Mouse (Mus musculus): ENCODE data around the gene Sp8. TPM values are rescaled to one million over a fixed set of nuclear protein-coding genes. Genes with fewer than 3 reads are reported as not detected.

Sp8 gene
- polyA plus RNA-seq, 1 experiment = not detected

DNA sequence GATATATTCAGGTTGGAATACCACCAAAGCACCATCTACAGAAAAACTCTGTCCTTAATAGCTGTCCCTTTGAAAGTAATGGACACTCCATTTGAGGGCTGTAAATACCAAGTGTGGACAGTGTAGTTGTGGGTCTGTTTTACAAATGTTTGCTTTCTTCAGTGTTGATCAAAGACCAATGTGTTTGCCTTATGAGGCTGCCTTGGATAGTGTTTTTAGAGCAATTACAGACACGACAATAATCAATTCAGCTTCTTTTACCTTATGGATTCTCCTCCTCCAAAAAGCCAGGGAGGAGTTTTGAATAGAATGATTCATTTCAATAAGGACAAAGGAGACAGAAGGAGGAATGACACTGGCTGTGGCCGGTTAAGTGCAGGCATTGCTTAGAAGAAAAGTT, 7.9 kb upstream of the Sp8 start:
- H3K36me3 ChIP-seq (ENCODE audit: control insufficient read depth, insufficient read depth, low read length) = no peaks in the 10 kb centered on the region
- 6% methylated on average over 2 of the region's 2 CpGs for WGBS
- TF ChIP-seq CTCF (IDR thresholded peaks at IDR 0.05; ENCODE audit: extremely low read depth, insufficient read length, insufficient replicate concordance, low read depth, low read length) (no peak), POLR2A (IDR thresholded peaks at IDR 0.05; ENCODE audit: low read depth, low read length) (no peak)
- H3K27ac ChIP-seq (ENCODE audit: insufficient read depth, low read depth, low read length) = no peak overlapping the region
- no peak overlapping the region for H3K4me3 ChIP-seq (ENCODE audit: low read depth, low read length)
- H3K27me3 ChIP-seq (ENCODE audit: control insufficient read depth, insufficient read depth, low read length) = peaks cover 54% of the 10 kb centered on the region
- H3K4me1 ChIP-seq (ENCODE audit: control insufficient read depth, insufficient read depth, insufficient read length, low read length) = peaks cover 2% of the 10 kb centered on the region; the same call in 1 of the 2 replicates

DNA sequence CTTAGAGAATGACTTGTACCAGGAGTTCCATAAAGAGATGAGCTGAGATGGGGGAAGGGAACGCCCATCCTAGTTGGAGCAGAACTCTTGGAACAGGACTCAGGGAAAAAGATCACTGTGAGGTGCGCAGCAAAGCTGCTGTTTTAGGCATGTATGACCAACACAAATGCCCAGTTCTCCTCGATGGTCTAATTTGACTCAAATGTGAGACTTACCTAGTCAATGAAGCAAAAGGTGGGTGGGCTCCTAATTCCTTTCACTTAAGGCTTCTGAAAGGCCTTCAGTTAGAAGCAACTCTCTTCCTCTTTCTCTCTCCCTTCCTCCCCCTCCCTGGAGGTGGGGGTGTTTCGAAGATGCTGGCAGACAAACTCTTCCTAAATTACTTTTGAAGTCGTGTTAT, 6.7 kb upstream of the Sp8 start:
- peaks cover 57% of the 10 kb centered on the region for H3K27me3 ChIP-seq (ENCODE audit: control insufficient read depth, insufficient read depth, low read length)
- 14% methylated on average over 5 of the region's 5 CpGs for WGBS

GRCm38 (mm10) chr12:118840301-118840700, 5.8 kb upstream of the Sp8 start:
- Histone ChIP-seq H3K36me3 (ENCODE audit: control insufficient read depth, insufficient read depth, low read length) (no peaks in the 10 kb centered on the region), H3K4me3 (ENCODE audit: low read depth, low read length) (no peak overlapping the region), H3K27me3 (ENCODE audit: control insufficient read depth, insufficient read depth, low read length) (peaks cover 57% of the 10 kb centered on the region), H3K4me1 (ENCODE audit: control insufficient read depth, insufficient read depth, insufficient read length, low read length) (peaks cover 2% of the 10 kb centered on the region; the same call in 1 of the 2 replicates), H3K27ac (ENCODE audit: insufficient read depth, low read depth, low read length) (no peak overlapping the region)
- WGBS = 4% methylated on average over 15 of the region's 15 CpGs
- TF ChIP-seq POLR2A (IDR thresholded peaks at IDR 0.05; ENCODE audit: low read depth, low read length) (no peak), CTCF (IDR thresholded peaks at IDR 0.05; ENCODE audit: extremely low read depth, insufficient read length, insufficient replicate concordance, low read depth, low read length) (no peak)

More for the DNA sequence above, 6.7 kb upstream of the Sp8 start:
- Histone ChIP-seq H3K4me1 (ENCODE audit: control insufficient read depth, insufficient read depth, insufficient read length, low read length) (peaks cover 2% of the 10 kb centered on the region; the same call in 1 of the 2 replicates), H3K27ac (ENCODE audit: insufficient read depth, low read depth, low read length) (no peak overlapping the region), H3K4me3 (ENCODE audit: low read depth, low read length) (no peak overlapping the region), H3K36me3 (ENCODE audit: control insufficient read depth, insufficient read depth, low read length) (no peaks in the 10 kb centered on the region)
- TF ChIP-seq POLR2A (IDR thresholded peaks at IDR 0.05; ENCODE audit: low read depth, low read length) = no peak
- TF ChIP-seq CTCF (IDR thresholded peaks at IDR 0.05; ENCODE audit: extremely low read depth, insufficient read length, insufficient replicate concordance, low read depth, low read length) = no peak

DNA sequence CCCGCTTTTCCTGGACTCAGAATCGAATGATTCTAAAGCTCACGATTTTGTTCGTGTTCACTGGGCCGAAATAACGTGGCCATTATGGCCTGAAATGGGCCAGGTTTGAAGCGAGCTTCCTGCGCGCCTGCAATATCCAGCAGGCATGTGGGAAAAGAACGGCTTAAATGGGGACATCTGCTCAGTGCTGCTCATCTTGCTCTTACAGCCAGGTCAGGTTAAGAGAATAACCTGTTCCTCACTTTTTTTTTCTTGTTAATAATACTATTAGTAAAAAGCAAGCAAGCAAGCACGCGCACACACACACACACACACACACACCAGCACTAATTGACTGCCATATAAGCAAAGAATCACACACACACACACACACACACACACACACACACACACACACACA, 5.3 kb upstream of the Sp8 start:
- no peaks in the 10 kb centered on the region for H3K36me3 ChIP-seq (ENCODE audit: control insufficient read depth, insufficient read depth, low read length)
- 8% methylated on average over 12 of the region's 12 CpGs for WGBS
- H3K27ac ChIP-seq (ENCODE audit: insufficient read depth, low read depth, low read length) = no peak overlapping the region
- TF ChIP-seq POLR2A (IDR thresholded peaks at IDR 0.05; ENCODE audit: low read depth, low read length) (no peak), CTCF (IDR thresholded peaks at IDR 0.05; ENCODE audit: extremely low read depth, insufficient read length, insufficient replicate concordance, low read depth, low read length) (no peak)
- peaks cover 2% of the 10 kb centered on the region; the same call in 1 of the 2 replicates for H3K4me1 ChIP-seq (ENCODE audit: control insufficient read depth, insufficient read depth, insufficient read length, low read length)
- no peak overlapping the region for H3K4me3 ChIP-seq (ENCODE audit: low read depth, low read length)
- peaks cover 56% of the 10 kb centered on the region for H3K27me3 ChIP-seq (ENCODE audit: control insufficient read depth, insufficient read depth, low read length)

DNA sequence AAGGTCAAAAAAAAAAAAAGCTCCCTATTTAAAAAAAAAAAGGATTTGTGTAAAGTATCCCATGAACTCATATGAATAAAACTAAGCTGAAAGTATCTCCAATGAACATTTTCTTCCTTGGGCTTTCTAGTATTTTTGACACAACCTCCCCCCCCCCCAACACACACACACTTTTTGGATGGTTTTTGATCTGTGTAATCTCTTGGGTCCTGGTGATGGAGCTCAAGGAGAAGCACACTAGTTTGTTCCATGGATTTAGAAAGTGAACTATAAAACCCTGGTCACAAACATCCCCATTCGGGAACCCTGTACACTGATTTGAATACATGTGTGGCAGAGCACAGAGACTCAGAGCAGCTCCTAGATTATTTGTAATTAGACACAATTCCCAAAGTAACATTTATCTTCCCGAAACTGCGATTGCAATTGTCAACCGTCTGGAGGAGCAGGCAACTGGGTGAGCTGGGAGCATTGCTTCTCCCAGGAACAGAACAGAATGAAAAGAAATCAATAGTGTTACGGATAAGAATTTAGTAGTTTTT, 4.7 kb upstream of the Sp8 start:
- Histone ChIP-seq H3K4me1 (ENCODE audit: control insufficient read depth, insufficient read depth, insufficient read length, low read length) (peaks cover 2% of the 10 kb centered on the region), H3K27ac (ENCODE audit: insufficient read depth, low read depth, low read length) (no peak overlapping the region), H3K27me3 (ENCODE audit: control insufficient read depth, insufficient read depth, low read length) (peaks cover 55% of the 10 kb centered on the region), H3K4me3 (ENCODE audit: low read depth, low read length) (no peak overlapping the region), H3K36me3 (ENCODE audit: control insufficient read depth, insufficient read depth, low read length) (no peaks in the 10 kb centered on the region)
- TF ChIP-seq CTCF (IDR thresholded peaks at IDR 0.05; ENCODE audit: extremely low read depth, insufficient read length, insufficient replicate concordance, low read depth, low read length) (no peak), POLR2A (IDR thresholded peaks at IDR 0.05; ENCODE audit: low read depth, low read length) (no peak)
- WGBS = 9% methylated on average over 5 of the region's 5 CpGs

GRCm38 (mm10) chr12:118841971-118842550, 4.1 kb upstream of the Sp8 start:
- Histone ChIP-seq H3K4me1 (ENCODE audit: control insufficient read depth, insufficient read depth, insufficient read length, low read length) (peaks cover 8% of the 10 kb centered on the region), H3K27me3 (ENCODE audit: control insufficient read depth, insufficient read depth, low read length) (peaks cover 56% of the 10 kb centered on the region), H3K36me3 (ENCODE audit: control insufficient read depth, insufficient read depth, low read length) (no peaks in the 10 kb centered on the region), H3K27ac (ENCODE audit: insufficient read depth, low read depth, low read length) (no peak overlapping the region), H3K4me3 (ENCODE audit: low read depth, low read length) (no peak overlapping the region)
- no peak for TF ChIP-seq CTCF (IDR thresholded peaks at IDR 0.05; ENCODE audit: extremely low read depth, insufficient read length, insufficient replicate concordance, low read depth, low read length)
- no peak for TF ChIP-seq POLR2A (IDR thresholded peaks at IDR 0.05; ENCODE audit: low read depth, low read length)
- WGBS = 19% methylated on average over 6 of the region's 6 CpGs

GRCm38 (mm10) chr12:118842671-118843411, 3.3 kb upstream of the Sp8 start:
- no peaks in the 10 kb centered on the region for H3K36me3 ChIP-seq (ENCODE audit: control insufficient read depth, insufficient read depth, low read length)
- TF ChIP-seq CTCF (IDR thresholded peaks at IDR 0.05; ENCODE audit: extremely low read depth, insufficient read length, insufficient replicate concordance, low read depth, low read length) (no peak), POLR2A (IDR thresholded peaks at IDR 0.05; ENCODE audit: low read depth, low read length) (no peak)
- H3K27me3 ChIP-seq (ENCODE audit: control insufficient read depth, insufficient read depth, low read length) = peaks cover 58% of the 10 kb centered on the region
- H3K4me1 ChIP-seq (ENCODE audit: control insufficient read depth, insufficient read depth, insufficient read length, low read length) = peaks cover 8% of the 10 kb centered on the region
- no peak overlapping the region for H3K27ac ChIP-seq (ENCODE audit: insufficient read depth, low read depth, low read length)
- no peak overlapping the region for H3K4me3 ChIP-seq (ENCODE audit: low read depth, low read length)
- WGBS = 5% methylated on average over 33 of the region's 33 CpGs
